Mouse (Mus musculus) midbrain, embryonic 13.5 days (tissue): ENCODE results near the gene Inca1. TPM values are rescaled to one million over a fixed set of nuclear protein-coding genes. Genes with fewer than 3 reads are reported as not detected.

ENCODE experiments used
- ATAC-seq: fragments of 200-750 bp; cut with Nextera tagmentation; 2 replicates; pipeline ENCODE4 v1.8.0; 2017; ENCODE audit warnings: mild to moderate bottlenecking, moderate TSS enrichment, moderate library complexity
- H3K27ac ChIP-seq: fragments of 300-500 bp; sonication (generic); 2 replicates; pipeline ENCODE4 v1.5.1; 2015; ENCODE audit warnings: inconsistent platforms, mild to moderate bottlenecking, moderate library complexity
- H3K27me3 ChIP-seq: fragments of 300-500 bp; sonication (generic); 2 replicates; pipeline ENCODE4 v1.6.1; 2015; ENCODE audit warnings: mild to moderate bottlenecking, inconsistent platforms
- H3K36me3 ChIP-seq: fragments of 300-500 bp; sonication (generic); 2 replicates; pipeline ENCODE4 v1.6.1; 2015; ENCODE audit warnings: mild to moderate bottlenecking, inconsistent platforms
- H3K4me1 ChIP-seq: fragments of 300-500 bp; sonication (generic); replicated peaks from 2 replicates; pipeline ENCODE4 v1.6.1; 2015; ENCODE audit warnings: inconsistent platforms
- H3K4me2 ChIP-seq: fragments of 300-500 bp; sonication (generic); replicated peaks from 2 replicates; pipeline ENCODE4 v1.6.1; 2015; ENCODE audit warnings: moderate library complexity, mild to moderate bottlenecking, inconsistent platforms
- H3K4me3 ChIP-seq: fragments of 300-500 bp; sonication (generic); replicated peaks from 2 replicates; pipeline ENCODE4 v1.5.1; 2015; ENCODE audit warnings: mild to moderate bottlenecking, inconsistent platforms
- H3K9ac ChIP-seq: fragments of 300-500 bp; sonication (generic); replicated peaks from 2 replicates; pipeline ENCODE4 v1.6.1; 2015; ENCODE audit warnings: mild to moderate bottlenecking, inconsistent platforms
- H3K9me3 ChIP-seq: fragments of 300-500 bp; sonication (generic); 2 replicates; pipeline ENCODE4 v1.6.1; 2016; ENCODE audit warnings: mild to moderate bottlenecking, inconsistent platforms
- WGBS: fragments of 180-500 bp; shearing (Covaris S2); methylation state at CpG from one replicate; pipeline ENCODE4 v1.1.7; 2015; 5-methylcytosine and 5-hydroxymethylcytosine counted together
- polyA plus RNA-seq: library from polyadenylated mRNA; unstranded; fragments of >200 nt; fragmentation: Nextera tagmentation; extraction: Ambion mirVana; gene quantifications from 2 replicates; pipeline ENCODE4 v1.2.1, GENCODE M21; 2015

Gene Inca1
- 0.94 and 1.8 TPM in 2 replicates for polyA plus RNA-seq

- H3K36me3 ChIP-seq, result peaks cover 16% of the 10 kb centered on the region
- WGBS, result 1% methylated on average over 69 of the region's 69 CpGs
- H3K4me1 ChIP-seq, result peaks cover 25% of the 10 kb centered on the region
- H3K27ac ChIP-seq, result peak within 1 kb of the TSS; percentile 91
- no peaks in the 10 kb centered on the region for H3K27me3 ChIP-seq
- peak; percentile 94 for ATAC-seq
- H3K4me3 ChIP-seq, result peak within 1 kb of the TSS; percentile 80
- H3K9ac ChIP-seq, result peak within 1 kb of the TSS; percentile 94
- peak within 1 kb of the TSS; percentile 85 for H3K4me2 ChIP-seq
- H3K9me3 ChIP-seq, result no peaks in the 10 kb centered on the region
These were observed at the start of gene Inca1, which contains the start of gene Kif1c for GRCm38 (mm10) chr11:70699722-70700556. Gene Inca1, minus strand, starts transcription at chr11:70700155. Gene Kif1c, plus strand, starts transcription at chr11:70700548.

- Histone ChIP-seq H3K9ac (no peak overlapping the region), H3K4me1 (no peaks in the 10 kb centered on the region), H3K9me3 (no peaks in the 10 kb centered on the region), H3K36me3 (no peaks in the 10 kb centered on the region), H3K4me3 (no peak overlapping the region), H3K27ac (no peak overlapping the region), H3K4me2 (no peak overlapping the region), H3K27me3 (no peaks in the 10 kb centered on the region)
- 91% methylated on average over 4 of the region's 4 CpGs for WGBS
- no peak for ATAC-seq
These were observed 48.1 kb upstream of the Inca1 start for GRCm38 (mm10) chr11:70747876-70748545.

- H3K4me2 ChIP-seq, result no peak overlapping the region
- no peak overlapping the region for H3K27ac ChIP-seq
- no peaks in the 10 kb centered on the region for H3K27me3 ChIP-seq
- no peaks in the 10 kb centered on the region for H3K36me3 ChIP-seq
- H3K9me3 ChIP-seq, result no peaks in the 10 kb centered on the region
- no peak overlapping the region for H3K9ac ChIP-seq
- WGBS, result 84% methylated on average over 7 of the region's 7 CpGs
- H3K4me3 ChIP-seq, result no peak overlapping the region
- no peaks in the 10 kb centered on the region for H3K4me1 ChIP-seq
- no peak for ATAC-seq
These were observed 45.7 kb upstream of the Inca1 start for GRCm38 (mm10) chr11:70745636-70746035.

GRCm38 (mm10) chr11:70742581-70743459 lies 42.9 kb upstream of the Inca1 start:
- H3K4me2 ChIP-seq, result no peak overlapping the region
- ATAC-seq, result no peak
- WGBS, result 76% methylated on average over 12 of the region's 12 CpGs
- no peak overlapping the region for H3K4me3 ChIP-seq
- H3K9ac ChIP-seq, result no peak overlapping the region
- H3K9me3 ChIP-seq, result no peaks in the 10 kb centered on the region
- no peaks in the 10 kb centered on the region for H3K4me1 ChIP-seq
- no peak overlapping the region for H3K27ac ChIP-seq
- no peaks in the 10 kb centered on the region for H3K27me3 ChIP-seq
- no peaks in the 10 kb centered on the region for H3K36me3 ChIP-seq

GRCm38 (mm10) chr11:70742117-70742516 lies 42.2 kb upstream of the Inca1 start:
- no peaks in the 10 kb centered on the region for H3K9me3 ChIP-seq
- no peak overlapping the region for H3K4me2 ChIP-seq
- H3K4me1 ChIP-seq, result no peaks in the 10 kb centered on the region
- ATAC-seq, result no peak
- WGBS, result 93% methylated on average over 7 of the region's 7 CpGs
- no peaks in the 10 kb centered on the region for H3K27me3 ChIP-seq
- no peak overlapping the region for H3K27ac ChIP-seq
- no peaks in the 10 kb centered on the region for H3K36me3 ChIP-seq
- H3K4me3 ChIP-seq, result no peak overlapping the region
- no peak overlapping the region for H3K9ac ChIP-seq

GRCm38 (mm10) chr11:70741603-70742002 lies 41.6 kb upstream of the Inca1 start:
- Histone ChIP-seq H3K36me3 (no peaks in the 10 kb centered on the region), H3K4me3 (no peak overlapping the region), H3K4me2 (no peak overlapping the region), H3K9ac (no peak overlapping the region), H3K27me3 (no peaks in the 10 kb centered on the region), H3K27ac (no peak overlapping the region), H3K4me1 (no peaks in the 10 kb centered on the region), H3K9me3 (no peaks in the 10 kb centered on the region)
- 96% methylated on average over 3 of the region's 3 CpGs for WGBS
- no peak for ATAC-seq

GRCm38 (mm10) chr11:70737749-70738148 lies 37.8 kb upstream of the Inca1 start:
- H3K4me3 ChIP-seq, result no peak overlapping the region
- WGBS, result 75% methylated on average over 5 of the region's 5 CpGs
- H3K27me3 ChIP-seq, result no peaks in the 10 kb centered on the region
- H3K4me1 ChIP-seq, result no peaks in the 10 kb centered on the region
- no peaks in the 10 kb centered on the region for H3K36me3 ChIP-seq
- H3K9ac ChIP-seq, result no peak overlapping the region
- no peak overlapping the region for H3K4me2 ChIP-seq
- no peak overlapping the region for H3K27ac ChIP-seq
- no peak for ATAC-seq
- no peaks in the 10 kb centered on the region for H3K9me3 ChIP-seq

GRCm38 (mm10) chr11:70733256-70733655 lies 33.3 kb upstream of the Inca1 start:
- Histone ChIP-seq H3K27ac (no peak overlapping the region), H3K9ac (no peak overlapping the region), H3K36me3 (peaks cover 13% of the 10 kb centered on the region), H3K4me1 (no peaks in the 10 kb centered on the region), H3K9me3 (no peaks in the 10 kb centered on the region), H3K4me2 (no peak overlapping the region), H3K27me3 (no peaks in the 10 kb centered on the region), H3K4me3 (no peak overlapping the region)
- ATAC-seq, result no peak
- 79% methylated on average over 5 of the region's 5 CpGs for WGBS

GRCm38 (mm10) chr11:70731178-70731577 lies 31.2 kb upstream of the Inca1 start:
- no peak for ATAC-seq
- H3K27me3 ChIP-seq, result no peaks in the 10 kb centered on the region
- H3K27ac ChIP-seq, result no peak overlapping the region
- H3K4me3 ChIP-seq, result no peak overlapping the region
- H3K36me3 ChIP-seq, result peaks cover 33% of the 10 kb centered on the region
- WGBS, result 61% methylated on average over 5 of the region's 5 CpGs
- H3K9ac ChIP-seq, result no peak overlapping the region
- no peaks in the 10 kb centered on the region for H3K4me1 ChIP-seq
- H3K4me2 ChIP-seq, result no peak overlapping the region
- no peaks in the 10 kb centered on the region for H3K9me3 ChIP-seq

- H3K9ac ChIP-seq, result no peak overlapping the region
- no peaks in the 10 kb centered on the region for H3K9me3 ChIP-seq
- H3K36me3 ChIP-seq, result peaks cover 40% of the 10 kb centered on the region
- no peaks in the 10 kb centered on the region for H3K27me3 ChIP-seq
- WGBS, result 83% methylated on average over 9 of the region's 9 CpGs
- H3K4me2 ChIP-seq, result no peak overlapping the region
- H3K4me1 ChIP-seq, result no peaks in the 10 kb centered on the region
- no peak overlapping the region for H3K27ac ChIP-seq
- no peak overlapping the region for H3K4me3 ChIP-seq
- ATAC-seq, result no peak
These were observed 30.6 kb upstream of the Inca1 start for GRCm38 (mm10) chr11:70730427-70731038.

- Histone ChIP-seq H3K36me3 (peaks cover 65% of the 10 kb centered on the region), H3K9ac (no peak overlapping the region), H3K4me2 (no peak overlapping the region), H3K27me3 (no peaks in the 10 kb centered on the region), H3K4me1 (no peaks in the 10 kb centered on the region), H3K27ac (no peak overlapping the region), H3K4me3 (no peak overlapping the region), H3K9me3 (no peaks in the 10 kb centered on the region)
- ATAC-seq, result no peak
- 90% methylated on average over 5 of the region's 5 CpGs for WGBS
These were observed 27.4 kb upstream of the Inca1 start for GRCm38 (mm10) chr11:70727385-70727784.
